Mouse (Mus musculus) embryonic stem cell, embryonic (primary cell): Measurements from ENCODE around the gene Epm2aip1.

Experiments
- CTCF ChIA-PET, 4 experiments: fragments of 300-600 bp in 2 of 4; fragments of 350-600 bp in 2 of 4; sonication (Branson Sonifier 250); formaldehyde crosslinking; loops; one replicate each; lab custom pipeline; 2022; ENCODE audit warnings: inconsistent platforms in 2 of 4; lab: Charles Lee
- POLR2A ChIA-PET, 4 experiments: fragments of 300-600 bp in 2 of 4; fragments of 350-600 bp in 2 of 4; sonication (Branson Sonifier 250); formaldehyde crosslinking; loops; one replicate each; lab custom pipeline; 2022; ENCODE audit warnings: antibody characterized with exemption in 4 of 4, inconsistent platforms in 1 of 4; lab: Charles Lee

The Epm2aip1 gene

GRCm38 (mm10) chr9:111302196-111302831 lies 30.6 kb downstream of the Epm2aip1 start:
- POLR2A ChIA-PET = interaction anchor here in 1 of 4 experiments (1.2 kb wide), 2 partner anchors 10 to 13 kb away, joined by 3 read pairs; partner anchors contain the start of gene Trank1
- CTCF ChIA-PET = interaction anchor here in 3 of 4 experiments (0.6 to 2.9 kb wide), 4 partner anchors 12 to 520 kb away, joined by 3 to 21 read pairs (median 10); no protein-coding TSS in a partner anchor

GRCm38 (mm10) chr9:111304036-111304435 lies 32.3 kb downstream of the Epm2aip1 start:
- ChIA-PET CTCF (interaction anchor here in 3 of 4 experiments (0.7 to 1.6 kb wide), 3 partner anchors 14 to 413 kb away, joined by 8 to 12 read pairs (median 11); no protein-coding TSS in a partner anchor), POLR2A (interaction anchor here in 1 of 4 experiments (0.6 to 1.8 kb wide), 2 partner anchors 14 to 273 kb away, joined by 6 to 8 read pairs; no protein-coding TSS in a partner anchor)

- CTCF ChIA-PET = interaction anchor here in 2 of 4 experiments (1.0 to 1.1 kb wide), 3 partner anchors 16 to 213 kb away, joined by 3 to 6 read pairs (median 4); no protein-coding TSS in a partner anchor
- POLR2A ChIA-PET = no interaction called here
These were observed 34.4 kb downstream of the Epm2aip1 start for GRCm38 (mm10) chr9:111306142-111306541.

- POLR2A ChIA-PET = interaction anchor here (0.6 to 2.3 kb wide), 12 partner anchors 9 to 446 kb away, joined by 3 to 16 read pairs (median 4); partner anchors contain the start of genes Epm2aip1 (in 2 of the 4), Mlh1 (in 2 of the 4) and Dclk3 (in 1 of the 4)
- CTCF ChIA-PET = interaction anchor here (0.7 to 3.1 kb wide), 9 partner anchors 21 to 314 kb away, joined by 3 to 29 read pairs (median 7); no protein-coding TSS in a partner anchor
These were observed 39.5 kb downstream of the Epm2aip1 start, which contains the start of gene Trank1 for GRCm38 (mm10) chr9:111311031-111311842. TSS of gene Trank1 (plus strand) at chr9:111311739.

GRCm38 (mm10) chr9:111311843-111312441 lies 40.2 kb downstream of the Epm2aip1 start:
- CTCF ChIA-PET = interaction anchor here in 3 of 4 experiments (0.5 to 3.1 kb wide), 11 partner anchors 22 to 556 kb away, joined by 3 to 29 read pairs (median 4); no protein-coding TSS in a partner anchor
- POLR2A ChIA-PET = interaction anchor here in 3 of 4 experiments (0.6 to 2.3 kb wide), 13 partner anchors 9 to 237 kb away, joined by 3 to 16 read pairs (median 4); partner anchors contain the start of genes Epm2aip1 (in 2 of the 3), Mlh1 (in 2 of the 3) and Dclk3 (in 1 of the 3)

- ChIA-PET POLR2A (interaction anchor here (0.6 to 2.3 kb wide), 9 partner anchors 10 to 238 kb away, joined by 3 to 16 read pairs (median 4); partner anchors contain the start of genes Epm2aip1 (in 1 of the 4) and Mlh1 (in 1 of the 4)), CTCF (interaction anchor here (0.5 to 3.1 kb wide), 12 partner anchors 22 to 556 kb away, joined by 3 to 29 read pairs (median 6); no protein-coding TSS in a partner anchor)
These were observed 40.9 kb downstream of the Epm2aip1 start for GRCm38 (mm10) chr9:111312442-111313141.

GRCm38 (mm10) chr9:111313299-111313698 lies 41.6 kb downstream of the Epm2aip1 start:
- POLR2A ChIA-PET = interaction anchor here in 3 of 4 experiments (0.7 to 1.8 kb wide), 4 partner anchors 12 to 41 kb away, joined by 3 to 4 read pairs (median 4); partner anchors contain the start of genes Epm2aip1 (in 1 of the 3) and Mlh1 (in 1 of the 3)
- CTCF ChIA-PET = interaction anchor here in 3 of 4 experiments (0.9 to 3.1 kb wide), 7 partner anchors 23 to 316 kb away, joined by 3 to 29 read pairs (median 8); no protein-coding TSS in a partner anchor

- ChIA-PET POLR2A (interaction anchor here in 1 of 4 experiments (1.3 kb wide), 1 partner anchor 17 kb away, joined by 3 read pairs; no protein-coding TSS in a partner anchor), CTCF (interaction anchor here in 3 of 4 experiments (0.6 to 1.0 kb wide), 3 partner anchors 24 to 317 kb away, joined by 3 to 5 read pairs (median 3); no protein-coding TSS in a partner anchor)
These were observed 42.1 kb downstream of the Epm2aip1 start for GRCm38 (mm10) chr9:111313793-111314192.

- POLR2A ChIA-PET = interaction anchor here in 1 of 4 experiments (1.3 kb wide), 1 partner anchor 17 kb away, joined by 3 read pairs; no protein-coding TSS in a partner anchor
These were observed 42.5 kb downstream of the Epm2aip1 start for GRCm38 (mm10) chr9:111314219-111314618.

GRCm38 (mm10) chr9:111320912-111321311 lies 49.2 kb downstream of the Epm2aip1 start:
- ChIA-PET POLR2A (interaction anchor here in 2 of 4 experiments (0.5 to 0.6 kb wide), 2 partner anchors 74 to 235 kb away, joined by 3 read pairs; no protein-coding TSS in a partner anchor), CTCF (interaction anchor here in 2 of 4 experiments (1.0 to 1.3 kb wide), 2 partner anchors 31 kb away, joined by 3 to 4 read pairs; no protein-coding TSS in a partner anchor)

More at GRCm38 (mm10) chr9:111314219-111314618, 42.5 kb downstream of the Epm2aip1 start:
- CTCF ChIA-PET = interaction anchor here in 3 of 4 experiments (0.6 to 1.0 kb wide), 3 partner anchors 25 to 317 kb away, joined by 3 to 5 read pairs (median 3); no protein-coding TSS in a partner anchor

- POLR2A ChIA-PET = no interaction called here
- CTCF ChIA-PET = no interaction called here
These were observed 53.2 kb downstream of the Epm2aip1 start for GRCm38 (mm10) chr9:111324881-111325280.
